Mouse (Mus musculus) neural tube, embryonic 11.5 days (tissue): ENCODE results near the gene Unc13b. TPM values are rescaled to one million over a fixed set of nuclear protein-coding genes. Genes with fewer than 3 reads are reported as not detected.
A peak's percentile ranks its signal among the peaks of the same experiment; 100 is the strongest.

ENCODE experiments used
- ATAC-seq: fragments of 200-750 bp; cut with Nextera tagmentation; 2 replicates; pipeline ENCODE4 v1.8.0; 2017; ENCODE audit warnings: moderate number of reproducible peaks, mild to moderate bottlenecking, moderate TSS enrichment, moderate library complexity; ENCODE audit not compliant: insufficient read depth, low FRiP score, low TSS enrichment
- DNase-seq: peaks from one replicate; pipeline ENCODE4 v3.0.0-alpha.2; 2015; ENCODE audit warnings: low spot score
- H3K27ac ChIP-seq: fragments of 300-500 bp; sonication (generic); 2 replicates; pipeline ENCODE4 v1.5.1; 2014; ENCODE audit warnings: low read depth, mild to moderate bottlenecking, low read length
- H3K27me3 ChIP-seq: fragments of 300-500 bp; sonication (generic); 2 replicates; pipeline ENCODE4 v1.6.1; 2014; ENCODE audit warnings: mild to moderate bottlenecking, low read length, mixed read lengths; ENCODE audit not compliant: control insufficient read depth, insufficient read depth
- H3K36me3 ChIP-seq: fragments of 300-500 bp; sonication (generic); 2 replicates; pipeline ENCODE4 v1.6.1; 2014; ENCODE audit warnings: mild to moderate bottlenecking, low read length, moderate library complexity, mixed read lengths; ENCODE audit not compliant: control insufficient read depth, insufficient read depth
- H3K4me1 ChIP-seq: fragments of 300-500 bp; sonication (generic); 2 replicates; pipeline ENCODE4 v1.6.1; 2014; ENCODE audit warnings: low read length, mixed read lengths; ENCODE audit not compliant: control insufficient read depth, insufficient read depth
- H3K4me2 ChIP-seq: fragments of 300-500 bp; sonication (generic); 2 replicates; pipeline ENCODE4 v1.6.1; 2014; ENCODE audit warnings: low read depth, mild to moderate bottlenecking, moderate library complexity
- H3K4me3 ChIP-seq: fragments of 300-500 bp; sonication (generic); 2 replicates; pipeline ENCODE4 v1.5.1; 2014; ENCODE audit warnings: low read depth, low read length
- H3K9ac ChIP-seq: fragments of 300-500 bp; sonication (generic); 2 replicates; pipeline ENCODE4 v1.6.1; 2014; ENCODE audit warnings: mild to moderate bottlenecking, low read length
- H3K9me3 ChIP-seq: fragments of 300-500 bp; sonication (generic); 2 replicates; pipeline ENCODE4 v1.6.1; 2016; ENCODE audit warnings: low read length; ENCODE audit not compliant: control insufficient read depth
- WGBS: fragments of 180-500 bp; shearing (Covaris S2); extraction: QIAGEN DNeasy Blood & Tissue Kit; methylation state at CpG from one replicate; pipeline ENCODE4 v1.1.7; 2014; 5-methylcytosine and 5-hydroxymethylcytosine counted together
- polyA plus RNA-seq: library from polyadenylated mRNA; unstranded; fragments of >200 nt; fragmentation: Nextera tagmentation; extraction: Ambion mirVana; gene quantifications from 2 replicates; pipeline ENCODE4 v1.2.1, GENCODE M21; 2014

The Unc13b gene
- polyA plus RNA-seq, 1 experiment from 2014 or later: 18.9 TPM

- H3K9me3 ChIP-seq: no peaks in the 10 kb centered on the region
- H3K4me3 ChIP-seq: peak overlapping the region; percentile 63
- peak overlapping the region; percentile 62 for H3K4me2 ChIP-seq
- ATAC-seq (no peak), DNase-seq (no peak)
- H3K27ac ChIP-seq: peak overlapping the region; percentile 79; the same call in 1 of the 2 replicates
- H3K4me1 ChIP-seq: peaks cover 4% of the 10 kb centered on the region; the same call in 1 of the 2 replicates
- peaks cover 21% of the 10 kb centered on the region for H3K36me3 ChIP-seq
- H3K9ac ChIP-seq: peak overlapping the region; percentile 63
- WGBS: 80% methylated on average over 14 of the region's 14 CpGs
- H3K27me3 ChIP-seq: no peaks in the 10 kb centered on the region
Observed at GRCm38 (mm10) chr4:43024673-43025072, 34.1 kb upstream of the Unc13b start.

- Histone ChIP-seq H3K9me3 (no peaks in the 10 kb centered on the region), H3K4me1 (peaks cover 6% of the 10 kb centered on the region; the same call in 1 of the 2 replicates), H3K36me3 (peaks cover 21% of the 10 kb centered on the region), H3K4me2 (peak within 1 kb of the TSS; percentile 62), H3K4me3 (peak within 1 kb of the TSS; percentile 63), H3K27me3 (no peaks in the 10 kb centered on the region), H3K9ac (peak within 1 kb of the TSS; percentile 63), H3K27ac (peak within 1 kb of the TSS; percentile 79)
- DNase-seq (peak; percentile 93), ATAC-seq (peak; percentile 83)
- 7% methylated on average over 42 of the region's 42 CpGs for WGBS
Observed at GRCm38 (mm10) chr4:43025084-43025960, 33.4 kb upstream of the Unc13b start, which contains the start of gene Pigo. Pigo (minus strand) TSS chr4:43025819.

- WGBS: 91% methylated on average over 7 of the region's 7 CpGs
- H3K36me3 ChIP-seq: peaks cover 19% of the 10 kb centered on the region
- DNase-seq (no peak), ATAC-seq (no peak)
- H3K4me2 ChIP-seq: no peak overlapping the region
- no peak overlapping the region for H3K9ac ChIP-seq
- H3K27ac ChIP-seq: no peak overlapping the region
- H3K4me1 ChIP-seq: peaks cover 14% of the 10 kb centered on the region
- H3K9me3 ChIP-seq: no peaks in the 10 kb centered on the region
- no peaks in the 10 kb centered on the region for H3K27me3 ChIP-seq
- H3K4me3 ChIP-seq: no peak overlapping the region
Observed at GRCm38 (mm10) chr4:43029121-43029520, 29.6 kb upstream of the Unc13b start.

GRCm38 (mm10) chr4:43029749-43030148 is 29.0 kb upstream of the Unc13b start:
- Histone ChIP-seq H3K4me2 (no peak overlapping the region), H3K36me3 (peaks cover 19% of the 10 kb centered on the region)

GRCm38 (mm10) chr4:43030352-43030751 is 28.4 kb upstream of the Unc13b start:
- H3K36me3 ChIP-seq: peaks cover 19% of the 10 kb centered on the region
- ATAC-seq: no peak
- WGBS: 82% methylated on average over 9 of the region's 9 CpGs

More at GRCm38 (mm10) chr4:43029749-43030148, 29.0 kb upstream of the Unc13b start:
- Histone ChIP-seq H3K9ac (no peak overlapping the region), H3K9me3 (no peaks in the 10 kb centered on the region), H3K4me3 (no peak overlapping the region), H3K27me3 (no peaks in the 10 kb centered on the region), H3K27ac (no peak overlapping the region), H3K4me1 (peaks cover 12% of the 10 kb centered on the region)
- WGBS: 90% methylated on average over 9 of the region's 9 CpGs
- DNase-seq: no peak
- no peak for ATAC-seq

GRCm38 (mm10) chr4:43030780-43031230 is 27.9 kb upstream of the Unc13b start:
- H3K9ac ChIP-seq: peak overlapping the region; percentile 90
- peak overlapping the region; percentile 82 for H3K27ac ChIP-seq
- DNase-seq (no peak), ATAC-seq (no peak; the same call in 1 of the 2 replicates)
- peak overlapping the region; percentile 77 for H3K4me3 ChIP-seq
- no peaks in the 10 kb centered on the region for H3K9me3 ChIP-seq
- 2% methylated on average over 28 of the region's 28 CpGs for WGBS
- peaks cover 21% of the 10 kb centered on the region for H3K36me3 ChIP-seq
- H3K27me3 ChIP-seq: no peaks in the 10 kb centered on the region
- H3K4me2 ChIP-seq: peak overlapping the region; percentile 81
- H3K4me1 ChIP-seq: peaks cover 10% of the 10 kb centered on the region

More at GRCm38 (mm10) chr4:43030352-43030751, 28.4 kb upstream of the Unc13b start:
- Histone ChIP-seq H3K27me3 (no peaks in the 10 kb centered on the region), H3K9ac (peak overlapping the region; percentile 90), H3K4me2 (peak overlapping the region; percentile 81), H3K27ac (no peak overlapping the region), H3K4me1 (peaks cover 10% of the 10 kb centered on the region), H3K9me3 (no peaks in the 10 kb centered on the region), H3K4me3 (peak overlapping the region; percentile 77)
- no peak for DNase-seq

GRCm38 (mm10) chr4:43031237-43031995 is 27.3 kb upstream of the Unc13b start, which contains the start of gene Stoml2:
Stoml2 (minus strand) TSS chr4:43031710.
- peak within 1 kb of the TSS; percentile 77 for H3K4me3 ChIP-seq
- no peaks in the 10 kb centered on the region for H3K9me3 ChIP-seq
- peak within 1 kb of the TSS; percentile 82 for H3K27ac ChIP-seq
- peaks cover 10% of the 10 kb centered on the region for H3K4me1 ChIP-seq
- ATAC-seq (peak; percentile 94), DNase-seq (peak; percentile 92)
- H3K4me2 ChIP-seq: peak within 1 kb of the TSS; percentile 81
- under 1% methylated on average over 38 of the region's 38 CpGs for WGBS
- peaks cover 22% of the 10 kb centered on the region for H3K36me3 ChIP-seq
- peak within 1 kb of the TSS; percentile 90 for H3K9ac ChIP-seq
- H3K27me3 ChIP-seq: no peaks in the 10 kb centered on the region

GRCm38 (mm10) chr4:43032501-43032900 is 26.3 kb upstream of the Unc13b start:
- Histone ChIP-seq H3K4me1 (peaks cover 10% of the 10 kb centered on the region), H3K4me2 (no peak overlapping the region), H3K9ac (no peak overlapping the region), H3K27ac (0 out of 2 replicates have a peak overlapping the region, but pooled peaks have one; percentile 10), H3K36me3 (peaks cover 22% of the 10 kb centered on the region), H3K27me3 (no peaks in the 10 kb centered on the region), H3K9me3 (no peaks in the 10 kb centered on the region), H3K4me3 (no peak overlapping the region)
- 100% methylated on average over 1 of the region's 1 CpGs for WGBS
- no peak for DNase-seq
- ATAC-seq: no peak
